Mouse (Mus musculus): ENCODE measurements at regions not wholly inside any gene's neighbourhood (a gene's known extent, or its start where the extent isn't known, plus 50 kb on each side); places are given as distances from the start of the nearest gene placed in this dataset.

- H3K4me2 ChIP-seq (ENCODE audit: low read depth, low read length, poor library complexity, severe bottlenecking): no peak overlapping the region
- no peaks in the 10 kb centered on the region for H3K36me3 ChIP-seq (ENCODE audit: insufficient read depth, low read length)
- no peak for TF ChIP-seq CTCF (IDR thresholded peaks at IDR 0.05)
- ATAC-seq (ENCODE audit: low FRiP score) (no peak), DNase-seq (ENCODE audit: low spot score) (no peak)
- no peak overlapping the region for H3K4me3 ChIP-seq (ENCODE audit: low read depth, low read length)
- H3K9ac ChIP-seq (replicated peaks; ENCODE audit: low read length, poor library complexity, severe bottlenecking): no peak overlapping the region
- 64% methylated on average over 11 of the region's 11 CpGs for WGBS
- no peaks in the 10 kb centered on the region for H3K27me3 ChIP-seq (ENCODE audit: insufficient read depth, low read length)
- H3K27ac ChIP-seq (ENCODE audit: low read depth, low read length): no peak overlapping the region
- H3K9me3 ChIP-seq (ENCODE audit: low read length): no peaks in the 10 kb centered on the region
- H3K4me1 ChIP-seq (ENCODE audit: insufficient read depth, low read length): no peaks in the 10 kb centered on the region
Measured at GRCm38 (mm10) chr8:26845481-26846194, 131.5 kb upstream of the Zfp703 start.

GRCm38 (mm10) chr8:26847009-26847408, 130.1 kb upstream of the Zfp703 start:
- H3K4me1 ChIP-seq (ENCODE audit: insufficient read depth, low read length): no peaks in the 10 kb centered on the region
- no peaks in the 10 kb centered on the region for H3K36me3 ChIP-seq (ENCODE audit: insufficient read depth, low read length)
- DNase-seq (ENCODE audit: low spot score): no peak
- no peaks in the 10 kb centered on the region for H3K9me3 ChIP-seq (ENCODE audit: low read length)
- H3K27ac ChIP-seq (ENCODE audit: low read depth, low read length): no peak overlapping the region
- H3K4me2 ChIP-seq (ENCODE audit: low read depth, low read length, poor library complexity, severe bottlenecking): no peak overlapping the region
- TF ChIP-seq CTCF (IDR thresholded peaks at IDR 0.05): no peak
- no peak for ATAC-seq (ENCODE audit: low FRiP score)
- H3K4me3 ChIP-seq (ENCODE audit: low read depth, low read length): no peak overlapping the region
- no peaks in the 10 kb centered on the region for H3K27me3 ChIP-seq (ENCODE audit: insufficient read depth, low read length)
- 92% methylated on average over 9 of the region's 9 CpGs for WGBS
- no peak overlapping the region for H3K9ac ChIP-seq (replicated peaks; ENCODE audit: low read length, poor library complexity, severe bottlenecking)

GRCm38 (mm10) chr8:26848098-26848772, 128.9 kb upstream of the Zfp703 start:
- DNase-seq (ENCODE audit: low spot score) (no peak), ATAC-seq (ENCODE audit: low FRiP score) (no peak)
- H3K4me3 ChIP-seq (ENCODE audit: low read depth, low read length): no peak overlapping the region
- no peaks in the 10 kb centered on the region for H3K27me3 ChIP-seq (ENCODE audit: insufficient read depth, low read length)
- no peak overlapping the region for H3K27ac ChIP-seq (ENCODE audit: low read depth, low read length)
- H3K9me3 ChIP-seq (ENCODE audit: low read length): no peaks in the 10 kb centered on the region
- no peak for TF ChIP-seq CTCF (IDR thresholded peaks at IDR 0.05)
- no peak overlapping the region for H3K9ac ChIP-seq (replicated peaks; ENCODE audit: low read length, poor library complexity, severe bottlenecking)
- H3K4me2 ChIP-seq (ENCODE audit: low read depth, low read length, poor library complexity, severe bottlenecking): no peak overlapping the region
- no peaks in the 10 kb centered on the region for H3K4me1 ChIP-seq (ENCODE audit: insufficient read depth, low read length)
- 79% methylated on average over 17 of the region's 17 CpGs for WGBS
- no peaks in the 10 kb centered on the region for H3K36me3 ChIP-seq (ENCODE audit: insufficient read depth, low read length)

- ATAC-seq (ENCODE audit: low FRiP score): no peak
- Histone ChIP-seq H3K27me3 (ENCODE audit: insufficient read depth, low read length) (no peaks in the 10 kb centered on the region), H3K4me2 (ENCODE audit: low read depth, low read length, poor library complexity, severe bottlenecking) (no peak overlapping the region), H3K9me3 (ENCODE audit: low read length) (no peaks in the 10 kb centered on the region), H3K4me1 (ENCODE audit: insufficient read depth, low read length) (no peaks in the 10 kb centered on the region), H3K36me3 (ENCODE audit: insufficient read depth, low read length) (no peaks in the 10 kb centered on the region), H3K9ac (replicated peaks; ENCODE audit: low read length, poor library complexity, severe bottlenecking) (no peak overlapping the region), H3K27ac (ENCODE audit: low read depth, low read length) (no peak overlapping the region), H3K4me3 (ENCODE audit: low read depth, low read length) (no peak overlapping the region)
- WGBS: 68% methylated on average over 19 of the region's 19 CpGs
- TF ChIP-seq CTCF (IDR thresholded peaks at IDR 0.05): no peak
- DNase-seq (ENCODE audit: low spot score): no peak
Measured at GRCm38 (mm10) chr8:26848955-26849684, 128.0 kb upstream of the Zfp703 start.

- no peaks in the 10 kb centered on the region for H3K27me3 ChIP-seq (ENCODE audit: insufficient read depth, low read length)
- H3K4me2 ChIP-seq (ENCODE audit: low read depth, low read length, poor library complexity, severe bottlenecking): no peak overlapping the region
- H3K9ac ChIP-seq (replicated peaks; ENCODE audit: low read length, poor library complexity, severe bottlenecking): no peak overlapping the region
- H3K4me3 ChIP-seq (ENCODE audit: low read depth, low read length): no peak overlapping the region
- H3K9me3 ChIP-seq (ENCODE audit: low read length): no peaks in the 10 kb centered on the region
- no peak for TF ChIP-seq CTCF (IDR thresholded peaks at IDR 0.05)
- ATAC-seq (ENCODE audit: low FRiP score) (no peak), DNase-seq (ENCODE audit: low spot score) (no peak)
- H3K36me3 ChIP-seq (ENCODE audit: insufficient read depth, low read length): no peaks in the 10 kb centered on the region
- H3K4me1 ChIP-seq (ENCODE audit: insufficient read depth, low read length): no peaks in the 10 kb centered on the region
- H3K27ac ChIP-seq (ENCODE audit: low read depth, low read length): no peak overlapping the region
- 74% methylated on average over 18 of the region's 18 CpGs for WGBS
Measured at GRCm38 (mm10) chr8:26851871-26852800, 125.0 kb upstream of the Zfp703 start.
